8 mouse cellular contexts compared by ENCODE assay signal in genomic region chr16:18108221-18108966, GRCm38 (mm10). TPM values are rescaled to one million over a fixed set of nuclear protein-coding genes. Genes with fewer than 3 reads are reported as not detected.
DNase-seq lines count a peak whose midpoint lies in the region; ATAC-seq lines count a peak whose summit lies in the region.

No protein-coding gene starts in this region.

- no peak overlapping the region for H3K4me2 ChIP-seq in liver, embryonic 11.5 days
- H3K4me2 ChIP-seq in stomach, embryonic 14.5 days (replicated peaks; ENCODE audit: low read depth, low read length): no peak overlapping the region

- H3K4me1 ChIP-seq in liver, embryonic 11.5 days (replicated peaks; ENCODE audit: control insufficient read depth, insufficient read depth, low read length): 0 out of 2 replicates have a peak, but pooled peaks cover 3% of the 10 kb centered on the region
- H3K4me1 ChIP-seq in stomach, embryonic 14.5 days (ENCODE audit: control insufficient read depth, insufficient read depth, low read length): no peaks in the 10 kb centered on the region

- H3K27me3 ChIP-seq in liver, embryonic 11.5 days (replicated peaks; ENCODE audit: control insufficient read depth, insufficient read depth, low read length): no peaks in the 10 kb centered on the region; the same call in 1 of the 2 replicates
- H3K27me3 ChIP-seq in stomach, embryonic 14.5 days (ENCODE audit: control insufficient read depth, insufficient read depth, low read length): no peaks in the 10 kb centered on the region

- intact Hi-C loops in gastrocnemius, postnatal 36 days (cut with DNase I): loop anchor here (1.0 to 2.0 kb wide), 2 partner anchors 64 to 104 kb away; no protein-coding TSS in a partner anchor

- no peaks in the 10 kb centered on the region for H3K36me3 ChIP-seq in liver, embryonic 11.5 days (ENCODE audit: control insufficient read depth, insufficient read depth, low read length)
- no peaks in the 10 kb centered on the region for H3K36me3 ChIP-seq in stomach, embryonic 14.5 days (ENCODE audit: control insufficient read depth, insufficient read depth, low read length)

- 53% methylated on average over 5 of the region's 5 CpGs for WGBS in liver, embryonic 11.5 days
- WGBS in stomach, embryonic 14.5 days: 53% methylated on average over 5 of the region's 5 CpGs

- H3K4me3 ChIP-seq in liver, embryonic 11.5 days (ENCODE audit: low read depth, low read length): no peak overlapping the region
- H3K4me3 ChIP-seq in stomach, embryonic 14.5 days (ENCODE audit: low read depth, low read length): no peak overlapping the region

- peaks cover 8% of the 10 kb centered on the region; the same call in 1 of the 2 replicates for H3K9me3 ChIP-seq in liver, embryonic 11.5 days (ENCODE audit: control insufficient read depth, low read length)
- H3K9me3 ChIP-seq in stomach, embryonic 14.5 days (ENCODE audit: control insufficient read depth, low read depth, low read length): peaks cover 3% of the 10 kb centered on the region; the same call in 1 of the 2 replicates

- DNase-seq in spleen, adult 18-20 months: peak; percentile 38 to 54
- DNase-seq in spleen, adult 12 weeks (ENCODE audit: low spot score): no peak
- DNase-seq in gastrocnemius, postnatal 36 days: peak; percentile 69 to 75
- DNase-seq in kidney, adult 9 months: peak; percentile 91
- DNase-seq in liver, embryonic 11.5 days (ENCODE audit: low spot score): no peak

- ATAC-seq in common myeloid progenitor, adult 5-6 weeks (replicated peaks; ENCODE audit: low read depth, poor library complexity, severe bottlenecking): peak; percentile 81
- peak; percentile 56 for ATAC-seq in liver, embryonic 11.5 days (replicated peaks; ENCODE audit: low FRiP score)
- peak; percentile 55 for ATAC-seq in monocyte, adult 5-6 weeks (replicated peaks; ENCODE audit: insufficient number of reproducible peaks, low FRiP score, low TSS enrichment, poor library complexity, severe bottlenecking)
- peak; percentile 37; the same call in 1 of the 2 replicates for ATAC-seq in stomach, embryonic 14.5 days (ENCODE audit: insufficient number of reproducible peaks, insufficient read depth, low FRiP score, low read depth)

- no peak overlapping the region for H3K9ac ChIP-seq in liver, embryonic 11.5 days (ENCODE audit: low read depth, low read length)
- no peak overlapping the region for H3K9ac ChIP-seq in stomach, embryonic 14.5 days (replicated peaks; ENCODE audit: low read depth, low read length)

- no peak overlapping the region for H3K27ac ChIP-seq in liver, embryonic 11.5 days (ENCODE audit: low read depth, low read length)
- H3K27ac ChIP-seq in stomach, embryonic 14.5 days (ENCODE audit: low read length): no peak overlapping the region

RNA-seq across cellular contexts. Expression of gene Prodh, which starts 18.4 kb away (rescaled TPM):
- 48.6 and 59.7 TPM in 2 replicates for total RNA-seq in common myeloid progenitor, adult 5-6 weeks (2017)
- 10 to 100 TPM in 1 of 2 experiments, 1 to 10 TPM in 1; 8.5 to 13.3 TPM for total RNA-seq in gastrocnemius, postnatal 36 days (2021)
- 16.5 and 19.1 TPM in 2 replicates for polyA plus RNA-seq in liver, embryonic 11.5 days (2014; fragmentation: Nextera tagmentation; extraction: Ambion mirVana)
- 6.4 to 11.0 TPM (median 7.1 TPM) in 3 replicates for total RNA-seq in monocyte, adult 5-6 weeks (2017)
- 12.3 and 15.2 TPM in 2 replicates for polyA plus RNA-seq in stomach, embryonic 14.5 days (2014; fragmentation: Nextera tagmentation; extraction: Ambion mirVana)

RNA-seq across cellular contexts. Expression of gene Rtn4r, which starts 19.0 kb away (rescaled TPM):
- total RNA-seq in common myeloid progenitor, adult 5-6 weeks (2017): 1.3 and 2.6 TPM in 2 replicates
- under 1 TPM in 1 of 2 experiments, not detected in 1; 0.17 TPM for total RNA-seq in gastrocnemius, postnatal 36 days (2021)
- polyA plus RNA-seq in liver, embryonic 11.5 days (2014; fragmentation: Nextera tagmentation; extraction: Ambion mirVana): 0.96 and 1.1 TPM in 2 replicates
- 0.38 TPM in 1 of 3 replicates, not detected in the others for total RNA-seq in monocyte, adult 5-6 weeks (2017)
- 2.1 and 3.6 TPM in 2 replicates for polyA plus RNA-seq in stomach, embryonic 14.5 days (2014; fragmentation: Nextera tagmentation; extraction: Ambion mirVana)

RNA-seq across cellular contexts. Expression of gene Dgcr6, which starts 55.7 kb away (rescaled TPM):
- 17.8 and 20.9 TPM in 2 replicates for total RNA-seq in common myeloid progenitor, adult 5-6 weeks (2017)
- total RNA-seq in gastrocnemius, postnatal 36 days (2021): 10 to 100 TPM; 29.3 to 36.3 TPM
- 74.1 and 79.8 TPM in 2 replicates for polyA plus RNA-seq in liver, embryonic 11.5 days (2014; fragmentation: Nextera tagmentation; extraction: Ambion mirVana)
- total RNA-seq in monocyte, adult 5-6 weeks (2017): 0.67 to 3.5 TPM (median 1.3 TPM) in 3 replicates
- 81.1 and 94.1 TPM in 2 replicates for polyA plus RNA-seq in stomach, embryonic 14.5 days (2014; fragmentation: Nextera tagmentation; extraction: Ambion mirVana)

Comparison
In these comparisons a context has a peak if more than half of its experiments do, and no peak if none do; other contexts are left out.
1. DNase-seq: peak in spleen, adult 18-20 months (2 of 2), gastrocnemius, postnatal 36 days (2 of 2) and kidney, adult 9 months (single experiment); none in spleen, adult 12 weeks (single experiment) and liver, embryonic 11.5 days (single experiment).
2. Peak in every context shown above with its lines, with median percentiles within 50 percentile points of each other: ATAC-seq.